Mouse (Mus musculus) MEL (cell line): ENCODE measurements around the gene Mark2. TPM values are rescaled to one million over a fixed set of nuclear protein-coding genes. Genes with fewer than 3 reads are reported as not detected.

Experiments
- DNase-seq: peaks from one replicate; pipeline ENCODE4 v3.0.0; 2011; ENCODE audit warnings: low read depth, low spot score
- H3K27ac ChIP-seq: 2 replicates; pipeline ENCODE4 v1.5.1; 2012; ENCODE audit warnings: low read depth, mild to moderate bottlenecking, control low read depth, low read length, moderate library complexity; ENCODE audit not compliant: control insufficient read depth
- H3K27me3 ChIP-seq, 2 experiments: fragments of 150-350 bp in 1 of 2; sonication (generic) in 1 of 2; 2 replicates each; pipeline ENCODE4 v1.6.1; 2012; ENCODE audit warnings: low read length in 2 of 2, mild to moderate bottlenecking in 2 of 2, improper control_type of control experiment in 1 of 2, moderate library complexity in 1 of 2; ENCODE audit not compliant: insufficient read depth in 2 of 2, control insufficient read depth in 1 of 2
- H3K36me3 ChIP-seq, 2 experiments: 2 replicates each; pipeline ENCODE4 v1.6.1; 2012 to 2014; ENCODE audit warnings: low read length in 2 of 2, improper control_type of control experiment in 1 of 2, inconsistent platforms in 1 of 2, mild to moderate bottlenecking in 1 of 2; ENCODE audit not compliant: insufficient read depth in 2 of 2, control insufficient read depth in 1 of 2
- H3K4me1 ChIP-seq, 2 experiments: fragments of 150-350 bp in 1 of 2; sonication (generic) in 1 of 2; 2 replicates each; pipeline ENCODE4 v1.6.1; 2012; ENCODE audit warnings: low read length in 2 of 2, improper control_type of control experiment in 1 of 2, mild to moderate bottlenecking in 1 of 2; ENCODE audit not compliant: insufficient read depth in 2 of 2, control insufficient read depth in 1 of 2
- H3K4me3 ChIP-seq, 2 experiments: fragments of 150-350 bp in 1 of 2; sonication (generic) in 1 of 2; 2 replicates each; pipeline ENCODE4 v1.5.1; 2012; ENCODE audit warnings: low read depth in 2 of 2, low read length in 2 of 2, mild to moderate bottlenecking in 2 of 2, moderate library complexity in 2 of 2, control low read depth in 1 of 2, improper control_type of control experiment in 1 of 2; ENCODE audit not compliant: control insufficient read depth in 1 of 2, insufficient read depth in 1 of 2
- H3K79me2 ChIP-seq: 2 replicates; pipeline ENCODE4 v1.6.1; 2012; ENCODE audit warnings: mild to moderate bottlenecking, low read length, moderate library complexity; ENCODE audit not compliant: control insufficient read depth, poor library complexity, insufficient read depth
- H3K9ac ChIP-seq: 2 replicates; pipeline ENCODE4 v1.6.1; 2012; ENCODE audit warnings: low read depth, mild to moderate bottlenecking, control low read depth, low read length, moderate library complexity; ENCODE audit not compliant: control insufficient read depth, poor library complexity, severe bottlenecking
- H3K9me3 ChIP-seq: fragments of 150-350 bp; sonication (generic); replicated peaks from 2 replicates; pipeline ENCODE4 v1.6.1; 2012; ENCODE audit warnings: mild to moderate bottlenecking, low read length, improper control_type of control experiment, moderate library complexity; ENCODE audit not compliant: insufficient read depth
- CHD1 ChIP-seq: IDR thresholded peaks from 2 replicates; pipeline ENCODE4 v1.6.1; 2012; ENCODE audit warnings: low read depth, mild to moderate bottlenecking, inconsistent platforms, low read length, improper control_type of control experiment
- CHD2 ChIP-seq: IDR thresholded peaks from 2 replicates; pipeline ENCODE4 v1.6.1; 2011; ENCODE audit warnings: low read length, improper control_type of control experiment
- CTCF ChIP-seq, 3 experiments: IDR thresholded peaks in 2 of 3; conservative IDR thresholded peaks in 1 of 3; 2 replicates each; pipeline ENCODE4 v1.5.1; 2011 to 2012; ENCODE audit warnings: low read length in 3 of 3, low read depth in 2 of 3, mild to moderate bottlenecking in 2 of 3, improper control_type of control experiment in 1 of 3, inconsistent platforms in 1 of 3, mixed read lengths in 1 of 3, moderate library complexity in 1 of 3; ENCODE audit not compliant: control insufficient read depth in 1 of 3, insufficient read depth in 1 of 3, poor library complexity in 1 of 3, severe bottlenecking in 1 of 3
- E2F4 ChIP-seq: IDR thresholded peaks from 2 replicates; pipeline ENCODE4 v1.6.1; 2011; ENCODE audit warnings: low read depth, low read length, improper control_type of control experiment, borderline replicate concordance
- ELF1 ChIP-seq: IDR thresholded peaks from 2 replicates; pipeline ENCODE4 v1.6.1; 2014; ENCODE audit warnings: low read depth, mild to moderate bottlenecking, inconsistent platforms, low read length, improper control_type of control experiment, moderate library complexity
- EP300 ChIP-seq, 2 experiments: IDR thresholded peaks; 2 replicates each; pipeline ENCODE4 v1.6.1; 2011; ENCODE audit warnings: improper control_type of control experiment in 2 of 2, low read length in 2 of 2, low read depth in 1 of 2, mild to moderate bottlenecking in 1 of 2
- ETS1 ChIP-seq: IDR thresholded peaks from 2 replicates; pipeline ENCODE4 v1.6.1; 2012; ENCODE audit warnings: low read depth, mild to moderate bottlenecking, inconsistent platforms, low read length, improper control_type of control experiment, moderate library complexity
- GABPA ChIP-seq: IDR thresholded peaks from 2 replicates; pipeline ENCODE4 v1.6.1; 2012; ENCODE audit warnings: low read depth, mild to moderate bottlenecking, inconsistent platforms, low read length, improper control_type of control experiment, moderate library complexity
- HCFC1 ChIP-seq: IDR thresholded peaks from 2 replicates; pipeline ENCODE4 v1.6.1; 2012; ENCODE audit warnings: low read depth, mild to moderate bottlenecking, inconsistent platforms, low read length, improper control_type of control experiment, moderate library complexity
- JUND ChIP-seq: IDR thresholded peaks from 2 replicates; pipeline ENCODE4 v1.6.1; 2011; ENCODE audit warnings: low read depth, mild to moderate bottlenecking, improper control_type of control experiment, low read length
- KAT2A ChIP-seq: conservative IDR thresholded peaks from 2 replicates; pipeline ENCODE4 v1.6.1; 2012; ENCODE audit warnings: low read depth, low read length, improper control_type of control experiment, inconsistent platforms
- MAX ChIP-seq: IDR thresholded peaks from 2 replicates; pipeline ENCODE4 v1.6.1; 2011; ENCODE audit warnings: low read length, improper control_type of control experiment
- MEF2A ChIP-seq: IDR thresholded peaks from 2 replicates; pipeline ENCODE4 v1.6.1; 2014; ENCODE audit warnings: low read depth, mild to moderate bottlenecking, inconsistent platforms, low read length, improper control_type of control experiment; ENCODE audit not compliant: poor library complexity, insufficient replicate concordance, severe bottlenecking; ENCODE audit errors: extremely low read depth
- MXI1 ChIP-seq: IDR thresholded peaks from 2 replicates; pipeline ENCODE4 v1.6.1; 2011; ENCODE audit warnings: mild to moderate bottlenecking, low read depth, low read length, improper control_type of control experiment
- MYB ChIP-seq: IDR thresholded peaks from 2 replicates; pipeline ENCODE4 v1.6.1; 2011; ENCODE audit warnings: mild to moderate bottlenecking, low read depth, low read length, improper control_type of control experiment
- NELFE ChIP-seq: IDR thresholded peaks from 2 replicates; pipeline ENCODE4 v1.6.1; 2011; ENCODE audit warnings: low read depth, low read length, improper control_type of control experiment
- NRF1 ChIP-seq: IDR thresholded peaks from 2 replicates; pipeline ENCODE4 v1.6.1; 2014; ENCODE audit warnings: low read depth, mild to moderate bottlenecking, inconsistent platforms, low read length, improper control_type of control experiment, moderate library complexity; ENCODE audit not compliant: poor library complexity, insufficient read depth, severe bottlenecking
- POLR2A ChIP-seq, 2 experiments: IDR thresholded peaks; 2 replicates each; pipeline ENCODE4 v1.6.1; 2011 to 2012; ENCODE audit warnings: low read length in 2 of 2, mild to moderate bottlenecking in 2 of 2, control low read depth in 1 of 2, improper control_type of control experiment in 1 of 2, low read depth in 1 of 2, moderate library complexity in 1 of 2; ENCODE audit not compliant: control insufficient read depth in 1 of 2, insufficient read depth in 1 of 2, poor library complexity in 1 of 2
- POLR2AphosphoS2 ChIP-seq: IDR thresholded peaks from 2 replicates; pipeline ENCODE4 v1.6.1; 2011; ENCODE audit warnings: low read length, improper control_type of control experiment
- POLR2AphosphoS5 ChIP-seq: IDR thresholded peaks from 2 replicates; pipeline ENCODE4 v1.6.1; 2012; ENCODE audit warnings: low read depth, borderline replicate concordance, mild to moderate bottlenecking, inconsistent platforms, low read length, moderate library complexity, mixed read lengths
- RAD21 ChIP-seq: IDR thresholded peaks from 2 replicates; pipeline ENCODE4 v1.6.1; 2011; ENCODE audit warnings: mild to moderate bottlenecking, low read depth, low read length, improper control_type of control experiment
- RCOR1 ChIP-seq: IDR thresholded peaks from 2 replicates; pipeline ENCODE4 v1.6.1; 2012; ENCODE audit warnings: low read depth, mild to moderate bottlenecking, inconsistent platforms, low read length, improper control_type of control experiment
- SMC3 ChIP-seq: IDR thresholded peaks from 2 replicates; pipeline ENCODE4 v1.6.1; 2011; ENCODE audit warnings: low read depth, low read length, improper control_type of control experiment
- TAL1 ChIP-seq: IDR thresholded peaks from 2 replicates; pipeline ENCODE4 v1.6.1; 2012; ENCODE audit warnings: mild to moderate bottlenecking, inconsistent platforms, low read length, moderate library complexity, mixed read lengths
- TBP ChIP-seq: IDR thresholded peaks from 2 replicates; pipeline ENCODE4 v1.8.0; 2011; ENCODE audit warnings: low read depth, low read length, improper control_type of control experiment
- TCF12 ChIP-seq: IDR thresholded peaks from 2 replicates; pipeline ENCODE4 v1.6.1; 2014; ENCODE audit warnings: low read depth, mild to moderate bottlenecking, inconsistent platforms, low read length, improper control_type of control experiment, moderate library complexity
- UBTF ChIP-seq: IDR thresholded peaks from 2 replicates; pipeline ENCODE4 v1.6.1; 2012; ENCODE audit warnings: low read depth, mild to moderate bottlenecking, inconsistent platforms, low read length, improper control_type of control experiment, moderate library complexity, borderline replicate concordance; ENCODE audit not compliant: insufficient read depth
- ZNF384 ChIP-seq: IDR thresholded peaks from 2 replicates; pipeline ENCODE4 v1.6.1; 2012; ENCODE audit warnings: low read depth, mild to moderate bottlenecking, inconsistent platforms, low read length, improper control_type of control experiment
- polyA plus RNA-seq, 2 experiments: library from polyadenylated mRNA; stranded (reverse) in 1 of 2; unstranded in 1 of 2; fragments of >175 nt in 1 of 2; fragments of >200 nt in 1 of 2; gene quantifications; 2 replicates each; pipeline versions ENCODE4 v1.2.1 to v1.2.4; 2012; ENCODE audit warnings: low replicate concordance in 2 of 2, low read depth in 1 of 2; ENCODE audit not compliant: insufficient read length in 2 of 2, insufficient read depth in 1 of 2, missing spikeins in 1 of 2
- total RNA-seq: library from RNA; depleted of rRNA; stranded (reverse); fragments of 300-350 nt; gene quantifications from 2 replicates; pipeline ENCODE4 v1.2.3, GENCODE M21; 2012

Mark2 gene
- total and polyA plus RNA-seq, 3 experiments: 36.1 to 72.4 TPM; not detected in 1

- no peak overlapping the region for H3K9ac ChIP-seq
- DNase-seq: no peak
- H3K4me3 ChIP-seq: no peak overlapping the region
Measured at GRCm38 (mm10) chr19:7276796-7277195, 64.9 kb downstream of the Mark2 start.

GRCm38 (mm10) chr19:7276053-7276659 is 65.5 kb downstream of the Mark2 start:
- Histone ChIP-seq H3K9me3 (no peaks in the 10 kb centered on the region), H3K27me3 (no peaks in the 10 kb centered on the region), H3K27ac (no peak overlapping the region), H3K79me2 (no peaks in the 10 kb centered on the region), H3K9ac (no peak overlapping the region), H3K4me1 (no peaks in the 10 kb centered on the region), H3K4me3 (no peak overlapping the region), H3K36me3 (no peaks in the 10 kb centered on the region)
- TF ChIP-seq GABPA (no peak), POLR2A (IDR thresholded peaks at IDR 0.05; ENCODE audit: control insufficient read depth in 1 of 2, insufficient read depth in 1 of 2, low read depth in 1 of 2, low read length in 2 of 2, poor library complexity in 1 of 2) (no peak), RCOR1 (no peak), MXI1 (no peak), HCFC1 (no peak), SMC3 (no peak), CHD1 (no peak), TCF12 (no peak), TAL1 (no peak), TBP (no peak), E2F4 (no peak), MAX (no peak), EP300 (IDR thresholded peaks at IDR 0.05; ENCODE audit: low read depth in 1 of 2, low read length in 2 of 2) (no peak), POLR2AphosphoS2 (no peak; the same call in 1 of the 2 replicates), MEF2A (no peak), ETS1 (no peak), KAT2A (no peak), CHD2 (no peak), CTCF (IDR thresholded peaks at IDR 0.05 in 2 of 3, conservative IDR thresholded peaks at IDR 0.05 in 1 of 3; ENCODE audit: control insufficient read depth in 1 of 3, insufficient read depth in 1 of 3, low read depth in 2 of 3, low read length in 3 of 3, poor library complexity in 1 of 3, severe bottlenecking in 1 of 3) (no peak), ELF1 (no peak)
- no peak for DNase-seq

More at GRCm38 (mm10) chr19:7276796-7277195, 64.9 kb downstream of the Mark2 start:
- Histone ChIP-seq H3K36me3 (no peaks in the 10 kb centered on the region), H3K27ac (no peak overlapping the region), H3K4me1 (no peaks in the 10 kb centered on the region), H3K27me3 (no peaks in the 10 kb centered on the region), H3K9me3 (no peaks in the 10 kb centered on the region), H3K79me2 (no peaks in the 10 kb centered on the region)
- TF ChIP-seq NRF1 (no peak), JUND (no peak), POLR2AphosphoS5 (no peak), ZNF384 (no peak), UBTF (no peak), RAD21 (no peak), MYB (no peak), TAL1 (no peak), NELFE (no peak)
